Mouse (Mus musculus) midbrain, postnatal 0 days (tissue): ENCODE results near the gene Tmprss7. TPM values are rescaled to one million over a fixed set of nuclear protein-coding genes. Genes with fewer than 3 reads are reported as not detected.

Source experiments
- ATAC-seq: fragments of 200-750 bp; cut with Nextera tagmentation; 2 replicates; pipeline ENCODE4 v1.8.0; 2017; ENCODE audit warnings: moderate number of reproducible peaks, mild to moderate bottlenecking, moderate TSS enrichment, moderate library complexity; ENCODE audit not compliant: low FRiP score
- DNase-seq: peaks from one replicate; pipeline ENCODE4 v3.0.0-alpha.2; 2015; ENCODE audit warnings: low spot score
- H3K27ac ChIP-seq: fragments of 300-500 bp; sonication (generic); 2 replicates; pipeline ENCODE4 v1.5.1; 2014; ENCODE audit warnings: low read depth, mild to moderate bottlenecking, low read length, mixed read lengths
- H3K27me3 ChIP-seq: fragments of 300-500 bp; sonication (generic); 2 replicates; pipeline ENCODE4 v1.6.1; 2014; ENCODE audit warnings: low read length, control low read depth, mixed read lengths; ENCODE audit not compliant: insufficient read depth
- H3K36me3 ChIP-seq: fragments of 300-500 bp; sonication (generic); 2 replicates; pipeline ENCODE4 v1.6.1; 2014; ENCODE audit warnings: low read length, control low read depth, mixed read lengths; ENCODE audit not compliant: insufficient read depth
- H3K4me1 ChIP-seq: fragments of 300-500 bp; sonication (generic); 2 replicates; pipeline ENCODE4 v1.6.1; 2014; ENCODE audit warnings: mild to moderate bottlenecking, control low read depth, antibody characterized with exemption, low read length, mixed read lengths; ENCODE audit not compliant: insufficient read depth
- H3K4me2 ChIP-seq: fragments of 300-500 bp; sonication (generic); 2 replicates; pipeline ENCODE4 v1.6.1; 2014; ENCODE audit warnings: low read depth, mild to moderate bottlenecking, low read length, mixed read lengths; ENCODE audit not compliant: poor library complexity, severe bottlenecking
- H3K4me3 ChIP-seq: fragments of 300-500 bp; sonication (generic); 2 replicates; pipeline ENCODE4 v1.5.1; 2014; ENCODE audit warnings: low read depth, mild to moderate bottlenecking, low read length, moderate library complexity
- H3K9ac ChIP-seq: fragments of 300-500 bp; sonication (generic); replicated peaks from 2 replicates; pipeline ENCODE4 v1.6.1; 2014; ENCODE audit warnings: mild to moderate bottlenecking, low read length, moderate library complexity, mixed read lengths; ENCODE audit not compliant: poor library complexity, severe bottlenecking
- H3K9me3 ChIP-seq: fragments of 300-500 bp; sonication (generic); 2 replicates; pipeline ENCODE4 v1.6.1; 2016; ENCODE audit warnings: low read length, control low read depth
- CTCF ChIP-seq: IDR thresholded peaks from 2 replicates; pipeline ENCODE4 v1.5.1; 2016; ENCODE audit warnings: antibody characterized with exemption, mild to moderate bottlenecking
- WGBS: fragments of 180-500 bp; shearing (Covaris S2); extraction: QIAGEN DNeasy Blood & Tissue Kit; methylation state at CpG from one replicate; pipeline ENCODE4 v1.1.7; 2014; 5-methylcytosine and 5-hydroxymethylcytosine counted together
- polyA plus RNA-seq: library from polyadenylated mRNA; unstranded; fragments of >200 nt; fragmentation: Nextera tagmentation; extraction: Ambion mirVana; gene quantifications from 2 replicates; pipeline ENCODE4 v1.2.1, GENCODE M21; 2015
- total RNA-seq: library from RNA; depleted of rRNA; stranded (reverse); fragments of >200 nt; gene quantifications from 2 replicates; pipeline ENCODE4 v1.2.3, GENCODE M21; 2014

The Tmprss7 gene
- total and polyA plus RNA-seq, 2 experiments from 2014 or later, result 1.2 to 1.6 TPM

DNA sequence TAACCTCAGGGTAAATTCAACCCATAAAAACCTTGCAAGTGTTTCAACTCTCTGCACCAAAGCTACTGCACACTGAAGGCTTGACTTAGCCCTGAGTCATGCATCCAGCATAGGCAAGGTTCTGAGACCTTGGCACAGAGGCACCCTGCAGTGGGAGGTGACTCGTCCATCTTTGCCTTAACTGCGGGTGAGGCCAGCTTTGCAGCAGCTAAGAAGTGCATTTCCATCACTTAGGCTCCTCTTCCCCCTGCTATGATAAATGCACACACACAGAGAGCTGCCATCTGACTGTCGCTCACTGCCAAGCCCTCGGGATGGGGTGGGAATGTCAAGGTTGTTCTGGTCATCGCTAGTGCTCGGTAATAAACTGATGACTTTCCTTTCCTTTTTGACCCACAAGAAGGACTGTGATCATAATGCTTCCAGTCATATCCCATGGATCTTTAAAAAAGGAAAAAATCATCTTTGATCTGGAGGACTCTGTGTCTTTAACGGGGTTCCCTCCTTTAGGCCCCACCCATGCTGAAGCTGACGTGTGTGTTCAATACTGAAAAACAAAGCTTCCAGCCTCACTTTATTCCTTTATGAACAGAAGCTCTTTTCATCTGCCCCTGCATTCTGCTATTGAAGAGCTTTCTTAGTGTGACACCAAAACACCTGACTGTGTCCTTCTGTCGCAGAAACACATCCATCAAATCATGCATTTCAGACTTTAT is 2.1 kb upstream of the Tmprss7 start:
- H3K36me3 ChIP-seq, result no peaks in the 10 kb centered on the region
- no peak for TF ChIP-seq CTCF
- 0 out of 2 replicates have a peak, but pooled peaks have one; percentile 33 for ATAC-seq
- H3K4me1 ChIP-seq, result no peaks in the 10 kb centered on the region
- H3K4me3 ChIP-seq, result no peak overlapping the region
- H3K27ac ChIP-seq, result no peak overlapping the region
- no peaks in the 10 kb centered on the region for H3K27me3 ChIP-seq
- H3K4me2 ChIP-seq, result no peak overlapping the region
- 66% methylated on average over 9 of the region's 9 CpGs for WGBS
- no peak overlapping the region for H3K9ac ChIP-seq
- peak; percentile 14 for DNase-seq
- H3K9me3 ChIP-seq, result no peaks in the 10 kb centered on the region

DNA sequence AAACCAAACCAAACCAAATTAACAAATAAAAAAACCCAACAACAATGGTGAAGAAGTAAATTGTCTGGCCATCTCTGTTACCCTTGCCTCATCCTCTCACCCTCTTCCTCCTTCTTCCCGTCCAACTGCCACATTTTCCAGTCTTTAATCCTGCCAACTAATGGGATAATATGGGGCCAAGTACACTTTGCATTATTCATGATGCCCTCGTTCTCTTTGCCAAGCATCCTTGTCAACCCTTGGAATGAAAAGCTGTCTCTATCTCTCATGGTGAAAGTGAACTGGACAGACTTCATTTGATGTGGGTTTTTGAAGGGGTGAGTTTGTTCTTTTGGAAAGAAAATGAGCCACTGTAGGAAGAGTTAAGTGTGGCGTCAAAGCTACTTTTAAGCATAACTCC is 607 bp downstream of the Tmprss7 start:
- H3K9me3 ChIP-seq, result no peaks in the 10 kb centered on the region
- no peaks in the 10 kb centered on the region for H3K36me3 ChIP-seq
- no peak overlapping the region for H3K4me3 ChIP-seq
- H3K27me3 ChIP-seq, result no peaks in the 10 kb centered on the region
- TF ChIP-seq CTCF, result no peak
- ATAC-seq, result no peak
- no peaks in the 10 kb centered on the region for H3K4me1 ChIP-seq
- WGBS, result 18% methylated on average over 3 of the region's 3 CpGs
- no peak overlapping the region for H3K4me2 ChIP-seq
- no peak overlapping the region for H3K9ac ChIP-seq
- peak; percentile 42 for DNase-seq
- H3K27ac ChIP-seq, result no peak overlapping the region

DNA sequence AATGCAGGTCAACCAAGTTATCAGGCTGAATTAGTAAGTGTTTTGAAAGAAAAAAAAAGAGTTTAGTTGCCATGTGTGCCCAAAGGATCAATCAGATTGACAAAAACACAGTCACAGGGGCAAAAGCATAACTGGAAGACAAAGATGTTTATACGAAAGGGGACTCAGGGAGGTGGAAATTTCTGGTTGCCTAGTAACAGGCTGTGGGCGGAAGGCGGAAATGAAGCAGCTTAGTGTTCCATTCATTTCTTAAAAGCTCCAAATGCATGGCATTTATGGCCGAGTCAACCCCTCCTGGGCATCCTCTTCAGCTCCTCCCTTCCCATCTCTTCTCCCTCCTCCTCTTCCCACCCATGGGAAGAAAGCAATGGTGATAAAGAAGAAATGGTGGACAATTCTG is 3.3 kb downstream of the Tmprss7 start:
- TF ChIP-seq CTCF, result no peak

DNA sequence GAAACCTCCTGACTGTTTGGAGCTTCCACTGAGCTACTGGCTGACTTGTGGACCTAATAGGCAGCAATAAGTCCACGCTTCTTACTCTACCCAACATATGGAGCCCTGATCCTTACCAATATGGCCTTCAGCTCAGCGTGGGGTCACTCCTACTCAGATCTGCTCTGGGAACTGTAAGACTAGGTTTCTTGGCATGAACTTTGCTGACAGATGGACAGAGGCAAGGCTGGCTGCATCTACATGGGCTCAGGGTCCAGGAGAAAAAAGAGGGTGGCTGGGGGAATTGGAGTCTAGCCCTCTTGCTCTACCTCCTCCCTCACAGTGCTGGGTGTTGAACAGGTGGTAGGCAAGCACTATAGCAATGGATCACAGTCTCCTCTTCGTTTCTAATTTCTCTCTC is 6.6 kb downstream of the Tmprss7 start:
- 83% methylated on average over 3 of the region's 3 CpGs for WGBS
- Histone ChIP-seq H3K36me3 (no peaks in the 10 kb centered on the region), H3K4me3 (no peak overlapping the region), H3K4me1 (no peaks in the 10 kb centered on the region), H3K4me2 (no peak overlapping the region), H3K9ac (no peak overlapping the region), H3K9me3 (no peaks in the 10 kb centered on the region), H3K27ac (no peak overlapping the region), H3K27me3 (no peaks in the 10 kb centered on the region)
- ATAC-seq (no peak; the same call in 1 of the 2 replicates), DNase-seq (peak; percentile 57)
- no peak for TF ChIP-seq CTCF

More for the DNA sequence above, 3.3 kb downstream of the Tmprss7 start:
- Histone ChIP-seq H3K4me2 (peak overlapping the region; percentile 0; the same call in 1 of the 2 replicates), H3K9me3 (no peaks in the 10 kb centered on the region), H3K9ac (no peak overlapping the region), H3K4me1 (no peaks in the 10 kb centered on the region), H3K27ac (peak overlapping the region; percentile 72), H3K27me3 (no peaks in the 10 kb centered on the region), H3K36me3 (no peaks in the 10 kb centered on the region), H3K4me3 (no peak overlapping the region)
- ATAC-seq (peak; percentile 76), DNase-seq (peak; percentile 77)
- WGBS, result 4% methylated on average over 4 of the region's 4 CpGs

- no peak overlapping the region for H3K27ac ChIP-seq
- H3K27me3 ChIP-seq, result no peaks in the 10 kb centered on the region
- H3K36me3 ChIP-seq, result no peaks in the 10 kb centered on the region
- ATAC-seq (peak; percentile 41; the same call in 1 of the 2 replicates), DNase-seq (no peak)
- H3K4me2 ChIP-seq, result no peak overlapping the region
- no peak for TF ChIP-seq CTCF
- no peaks in the 10 kb centered on the region for H3K9me3 ChIP-seq
- H3K4me1 ChIP-seq, result no peaks in the 10 kb centered on the region
- H3K9ac ChIP-seq, result no peak overlapping the region
- no peak overlapping the region for H3K4me3 ChIP-seq
- 66% methylated on average over 3 of the region's 3 CpGs for WGBS
Observed at GRCm38 (mm10) chr16:45685295-45685694, 8.2 kb downstream of the Tmprss7 start.

DNA sequence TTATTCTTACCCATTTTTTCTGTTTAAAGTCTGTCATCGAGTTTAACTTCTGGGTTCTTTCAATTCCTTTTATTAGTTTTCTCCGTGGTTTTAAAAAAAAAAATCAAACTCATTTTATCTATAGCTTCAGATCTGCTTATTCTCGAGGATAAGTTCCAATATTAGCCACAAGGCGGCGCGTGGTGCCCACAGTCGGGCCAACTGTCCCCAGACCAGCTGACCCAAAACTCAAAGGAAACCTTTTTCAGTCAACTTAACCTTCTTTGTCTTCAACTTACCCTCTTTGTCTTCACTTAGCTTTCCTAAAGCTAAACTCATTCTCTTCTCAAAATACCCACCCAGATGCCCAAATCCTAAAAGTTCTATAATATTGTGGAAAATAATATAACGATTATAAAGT is 8.6 kb downstream of the Tmprss7 start:
- Histone ChIP-seq H3K9me3 (no peaks in the 10 kb centered on the region), H3K27me3 (no peaks in the 10 kb centered on the region), H3K9ac (no peak overlapping the region), H3K27ac (no peak overlapping the region), H3K36me3 (no peaks in the 10 kb centered on the region), H3K4me3 (no peak overlapping the region), H3K4me2 (no peak overlapping the region), H3K4me1 (no peaks in the 10 kb centered on the region)
- ATAC-seq (no peak), DNase-seq (peak; percentile 72)
- TF ChIP-seq CTCF, result peak; percentile 81
- 15% methylated on average over 8 of the region's 8 CpGs for WGBS
